Mouse (Mus musculus) embryonic fibroblast, embryonic 13.5 days (primary cell): ENCODE measurements around the gene Gab2.

ENCODE experiments used
- CTCF ChIP-seq: IDR thresholded peaks from 2 replicates; pipeline ENCODE4 v1.5.1; 2011; ENCODE audit warnings: mild to moderate bottlenecking, control low read depth, low read length, moderate library complexity, borderline replicate concordance; ENCODE audit not compliant: insufficient read depth
- POLR2A ChIP-seq: IDR thresholded peaks from 2 replicates; pipeline ENCODE4 v1.6.1; 2011; ENCODE audit warnings: low read depth, mild to moderate bottlenecking, control low read depth, low read length, moderate library complexity

DNA sequence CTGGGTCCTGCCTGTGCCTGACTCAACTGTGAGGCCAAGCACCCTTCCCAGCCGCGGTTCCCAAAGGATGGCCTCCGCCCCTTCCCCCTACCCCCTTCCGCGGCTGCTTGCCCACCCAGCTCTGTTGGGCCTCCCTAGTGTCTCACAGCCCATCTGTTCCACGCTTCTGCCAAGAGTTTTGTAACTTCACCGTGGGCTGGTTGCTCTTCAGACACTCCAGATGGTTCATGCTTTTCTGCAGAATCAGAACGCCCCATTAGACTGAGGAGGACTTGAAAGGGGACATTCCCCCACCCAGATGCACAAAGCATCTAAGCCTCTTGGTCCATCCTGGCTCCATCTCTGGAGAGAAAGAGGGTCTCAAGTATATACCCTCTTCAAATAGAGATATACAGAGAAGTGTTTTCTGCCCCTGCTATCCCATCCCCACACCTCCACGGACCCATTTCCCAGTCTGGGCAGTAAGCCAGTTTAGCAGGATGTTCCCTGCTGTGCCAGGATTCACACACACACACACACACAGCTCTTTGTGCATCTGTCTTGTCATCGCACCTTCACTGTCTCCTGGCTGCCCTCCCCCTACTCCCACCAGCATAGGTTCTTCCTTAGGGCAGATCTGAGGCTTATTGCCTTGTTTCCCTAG, 264.0 kb downstream of the Gab2 start:
- TF ChIP-seq CTCF (no peak), POLR2A (no peak)
